Mouse (Mus musculus) ES-Bruce4 (cell line): ENCODE data around the gene Ginm1.

Experiments
- CTCF ChIP-seq: IDR thresholded peaks from one replicate; pipeline ENCODE4 v1.8.1; 2011; ENCODE audit warnings: low read depth, low read length
- POLR2A ChIP-seq: IDR thresholded peaks from one replicate; pipeline ENCODE4 v1.8.1; 2011; ENCODE audit warnings: low read length; ENCODE audit not compliant: insufficient read depth

DNA sequence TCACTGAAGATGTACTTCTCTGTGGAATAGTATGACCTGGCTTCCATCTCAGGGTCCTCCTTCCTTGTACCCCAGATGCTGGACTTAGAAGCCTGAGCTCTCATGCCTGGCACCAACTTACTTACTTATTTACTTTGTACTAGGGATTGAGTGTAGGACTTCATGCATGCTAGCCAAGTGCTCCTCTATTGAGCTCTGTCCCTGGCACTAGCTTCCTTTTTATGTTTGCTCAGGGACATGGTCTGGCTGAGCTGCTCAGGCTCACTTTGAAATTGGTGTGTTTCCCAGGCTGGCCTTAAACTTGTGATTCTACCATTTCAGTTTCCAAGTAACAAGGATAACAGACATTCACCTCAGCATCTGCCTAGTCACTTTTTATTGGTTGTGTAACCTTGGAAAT lies 55.5 kb downstream of the Ginm1 start:
- no peak for TF ChIP-seq POLR2A
- no peak for TF ChIP-seq CTCF
